Mouse (Mus musculus) MEL-GATA-1-ER (cell line): ENCODE measurements around the gene Aspscr1.
A peak's percentile ranks its signal among the peaks of the same experiment; 100 is the strongest.
"Not testable (repeated sequence)": the region's sequence is repeated elsewhere in the genome, so short reads cannot be mapped to it uniquely, and the experiment has no call there.

Experiments used
- DNase-seq: peaks from one replicate; pipeline ENCODE4 v3.0.0-alpha.2; 2012; ENCODE audit warnings: low read depth; ENCODE audit errors: extremely low read depth

The Aspscr1 gene

GRCm38 (mm10) chr11:120641869-120642268, 30.9 kb upstream of the Aspscr1 start:
- no peak for DNase-seq

DNA sequence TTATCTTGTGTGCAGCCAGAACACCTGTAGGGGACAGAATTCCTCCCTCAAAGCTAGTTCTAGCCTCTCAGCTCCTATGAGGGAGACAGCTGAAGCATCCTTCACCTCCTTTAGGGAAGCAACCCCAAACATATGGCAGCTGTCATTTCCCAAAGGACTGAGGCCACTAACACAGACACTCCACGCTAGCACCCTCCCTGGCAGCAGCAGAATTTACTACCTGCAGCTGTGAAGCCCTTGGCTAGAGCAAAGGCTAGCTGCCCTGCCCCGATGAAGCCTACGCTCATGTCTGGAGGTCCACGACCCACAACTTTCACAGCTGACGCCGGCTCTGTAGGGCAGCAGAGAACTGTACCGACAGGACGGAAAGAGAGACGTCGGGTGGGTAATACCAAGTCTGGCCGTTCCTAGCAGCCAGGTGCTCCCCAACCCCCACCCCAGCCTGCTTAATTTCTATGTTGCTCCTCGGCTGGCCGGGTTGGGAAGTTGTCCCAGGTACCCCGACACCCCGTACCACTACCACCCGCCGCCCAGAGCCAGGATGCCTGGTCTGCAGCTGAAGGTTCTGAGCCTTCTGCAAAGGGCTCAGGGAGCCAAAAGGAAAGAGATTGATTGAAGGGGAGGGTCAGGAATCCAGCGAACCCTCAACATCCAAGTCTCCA, 29.7 kb upstream of the Aspscr1 start:
- no peak for DNase-seq

GRCm38 (mm10) chr11:120643601-120643987, 29.2 kb upstream of the Aspscr1 start, which contains the start of gene Pycr1:
TSS of gene Pycr1 (minus strand) at chr11:120643769.
- DNase-seq, result peak; percentile 91

DNA sequence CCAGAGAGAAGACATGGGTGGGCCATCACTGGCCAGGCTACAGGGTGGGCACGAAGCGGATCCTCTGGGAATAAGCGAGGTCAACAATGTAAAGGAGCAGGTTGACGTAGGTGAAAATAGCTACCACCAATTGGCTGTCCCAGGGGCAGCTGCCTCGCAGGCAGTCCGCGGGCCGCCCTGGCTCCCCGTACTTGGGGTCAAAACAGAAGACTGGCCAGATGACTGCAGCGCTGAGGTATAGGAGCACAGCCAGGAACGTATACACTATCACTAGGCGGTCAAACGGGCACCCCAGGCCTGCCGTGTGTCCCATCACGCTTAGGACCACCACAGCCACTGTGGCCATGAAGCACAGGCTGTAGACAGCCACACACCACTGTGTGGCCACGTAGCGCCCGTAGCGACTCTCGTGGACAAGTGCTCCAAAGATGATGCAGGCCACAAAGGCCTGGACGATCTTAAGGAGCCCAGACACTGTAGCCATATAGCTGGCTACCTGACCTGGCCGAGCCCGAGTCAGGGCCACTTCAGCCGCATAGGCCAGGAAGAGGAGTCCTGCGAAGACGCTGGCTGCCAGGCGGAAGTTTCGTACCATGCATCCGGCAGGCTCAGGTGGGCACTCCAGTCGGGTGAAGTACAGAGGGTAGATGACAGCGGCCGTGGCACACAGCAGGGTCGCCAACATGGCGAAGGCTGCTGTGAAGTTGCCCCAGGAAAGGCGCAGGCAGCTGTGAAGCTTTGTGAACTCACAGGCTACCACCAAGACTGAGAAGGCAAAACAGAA, 25.5 kb upstream of the Aspscr1 start:
- DNase-seq, result no peak

DNA sequence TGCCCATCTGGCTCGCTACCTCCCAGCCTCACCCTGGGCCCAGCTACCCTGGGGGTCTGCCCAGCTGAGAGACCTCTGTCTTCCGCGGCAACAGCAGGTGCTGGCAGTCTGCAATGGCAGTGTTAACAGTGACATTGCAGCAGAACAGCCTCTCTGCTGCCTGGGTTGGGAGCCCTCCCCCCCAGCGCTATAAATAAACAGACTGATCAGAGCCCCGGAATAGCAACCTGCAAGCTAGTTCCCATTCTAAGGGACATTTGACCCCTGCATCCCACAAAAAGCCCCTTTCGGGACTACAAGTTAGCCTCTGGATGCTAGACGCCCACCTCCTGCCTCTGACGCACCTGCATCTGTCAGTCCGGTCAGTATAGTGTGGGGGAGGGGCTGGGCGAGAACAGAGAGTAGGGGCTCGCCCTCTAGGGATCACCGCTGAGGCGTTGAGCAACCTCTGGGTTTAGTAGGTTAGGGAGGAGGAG, 24.7 kb upstream of the Aspscr1 start, which contains the start of gene Myadml2:
Myadml2 (minus strand) TSS at position 158 of the 476 bp plus-strand sequence.
- DNase-seq, result no peak

DNA sequence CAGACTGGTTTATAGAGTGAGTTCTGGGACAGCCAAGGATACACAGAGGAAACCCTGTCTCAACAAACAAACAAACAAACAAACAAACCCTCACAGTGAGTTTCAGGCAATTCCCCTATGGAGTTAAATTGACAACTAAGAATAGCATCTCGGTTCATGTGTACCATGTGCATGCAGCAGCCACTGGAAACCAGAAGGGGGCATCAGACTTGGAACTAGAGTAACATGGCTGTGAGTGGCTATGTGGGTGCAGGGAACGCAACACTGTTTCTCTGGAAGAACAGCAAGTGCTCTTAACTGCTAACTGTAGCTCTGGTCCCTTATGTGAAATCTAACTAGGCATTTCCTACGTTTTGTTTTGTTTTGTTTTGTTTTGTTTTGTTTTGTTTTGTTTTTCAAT, 20.9 kb upstream of the Aspscr1 start:
- no peak for DNase-seq

GRCm38 (mm10) chr11:120654741-120655140, 18.0 kb upstream of the Aspscr1 start:
- no peak for DNase-seq

DNA sequence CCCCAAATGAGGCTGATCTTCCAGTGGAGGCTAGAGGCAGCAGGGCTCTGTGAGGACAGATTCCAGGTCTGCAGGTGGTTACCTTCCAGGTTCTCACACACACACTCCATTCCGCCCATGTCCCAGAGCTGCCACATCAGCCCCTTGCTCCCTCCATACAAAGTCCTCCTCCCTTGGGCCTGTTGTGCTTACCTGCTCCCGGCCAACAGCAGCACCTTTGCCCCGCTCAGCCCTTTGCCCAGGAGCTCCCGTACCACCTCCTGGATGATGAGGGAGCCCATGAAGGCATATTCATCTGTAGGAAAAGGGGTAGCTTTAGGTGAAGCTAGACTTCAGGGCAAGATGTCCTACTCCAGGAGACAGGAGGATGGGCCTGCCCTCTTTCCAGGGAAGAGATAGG, 15.5 kb upstream of the Aspscr1 start:
- no peak for DNase-seq

DNA sequence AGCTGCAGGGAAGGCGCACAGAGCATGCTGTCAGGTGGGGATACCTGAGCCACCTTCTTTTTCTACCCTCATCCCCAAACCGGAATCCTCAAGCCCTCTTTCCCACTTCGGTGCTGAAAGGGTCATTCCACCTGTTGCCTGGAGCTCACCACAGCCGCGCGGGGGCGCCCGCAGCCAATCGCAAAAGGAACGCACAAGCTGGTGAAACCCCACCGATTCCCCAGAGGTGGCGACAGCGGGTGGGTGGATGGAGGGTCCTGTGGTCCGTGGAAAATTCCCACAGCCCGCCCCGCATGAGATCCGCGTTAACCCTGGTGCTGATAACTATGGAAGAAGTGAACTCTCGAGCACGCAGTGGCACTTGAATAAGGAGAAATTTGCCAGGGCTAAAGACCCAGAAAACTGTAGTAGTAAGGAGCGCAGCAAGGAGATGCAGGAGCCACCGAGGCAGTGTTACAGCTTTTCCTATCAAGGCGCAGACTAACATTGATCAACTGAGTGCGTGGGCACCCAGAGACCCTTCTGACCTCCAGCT, 13.8 kb upstream of the Aspscr1 start:
- no peak for DNase-seq

GRCm38 (mm10) chr11:120659509-120660300, 13.1 kb upstream of the Aspscr1 start:
- DNase-seq, result no peak

DNA sequence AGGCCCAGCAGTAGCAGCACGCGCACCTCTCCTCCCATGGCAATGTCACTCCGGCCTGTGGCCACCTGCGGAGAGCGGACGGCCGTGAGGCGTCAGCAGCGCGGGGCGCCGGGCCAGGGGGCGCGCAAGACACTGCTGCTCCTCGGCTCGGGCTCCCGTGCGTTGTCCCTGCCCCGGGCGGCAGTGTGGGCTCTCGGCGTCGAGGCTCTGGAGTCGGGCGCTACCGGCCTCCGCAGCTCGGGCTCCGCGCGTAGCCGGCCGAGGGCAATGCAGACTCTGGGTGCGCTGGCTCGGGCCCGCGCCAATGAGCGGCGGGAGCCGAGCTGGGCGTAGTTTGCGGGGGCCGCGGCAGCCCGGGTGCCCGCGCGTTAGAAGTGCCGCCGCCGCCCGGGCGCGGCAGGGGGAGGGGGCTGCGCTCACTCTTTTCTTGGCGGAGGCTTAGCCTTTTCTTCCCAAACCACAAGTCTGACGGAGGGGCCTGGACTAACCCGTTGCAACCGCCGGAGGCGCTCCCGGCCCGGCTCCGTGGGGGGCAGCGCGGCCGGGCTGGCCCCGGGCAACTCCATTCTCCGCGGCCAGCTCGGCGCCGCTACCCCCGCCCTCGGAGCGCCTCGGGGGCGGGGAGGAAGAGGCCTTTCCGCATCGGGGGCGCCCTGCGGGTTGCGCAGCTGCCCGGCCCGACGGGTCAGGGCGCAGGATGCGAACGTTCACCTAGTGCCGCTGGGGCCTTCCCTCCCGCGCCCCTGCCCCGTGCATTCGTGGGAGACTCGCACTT, 12.3 kb upstream of the Aspscr1 start:
- DNase-seq, result no peak

- DNase-seq, result no peak
These were observed 11.7 kb upstream of the Aspscr1 start, which contains the start of gene Notum for GRCm38 (mm10) chr11:120661076-120661460. TSS of gene Notum (minus strand) at chr11:120661175.

DNA sequence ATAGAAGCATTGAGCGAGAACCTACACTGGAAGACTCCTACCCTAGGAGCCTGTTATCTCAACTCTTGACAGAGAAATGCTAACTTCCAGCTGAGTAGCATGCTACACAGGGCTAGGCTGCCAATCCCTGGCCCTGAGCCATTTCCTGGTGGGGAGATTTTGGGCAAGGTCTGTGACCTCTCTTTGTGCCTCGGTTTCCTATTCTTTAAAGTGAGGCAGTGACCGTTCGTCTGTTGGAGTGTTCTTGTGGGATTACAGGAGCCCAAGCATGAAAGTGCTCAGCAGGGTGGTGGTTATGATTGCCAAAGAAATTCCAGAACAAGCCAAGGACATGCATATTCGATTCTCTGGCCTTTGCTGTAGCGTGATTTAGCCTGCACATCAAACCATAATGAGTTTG, 10.0 kb upstream of the Aspscr1 start:
- DNase-seq, result no peak

- no peak for DNase-seq
These were observed 9.1 kb upstream of the Aspscr1 start for GRCm38 (mm10) chr11:120663714-120664113.

- no peak for DNase-seq
These were observed 7.4 kb upstream of the Aspscr1 start for GRCm38 (mm10) chr11:120665406-120665805.

DNA sequence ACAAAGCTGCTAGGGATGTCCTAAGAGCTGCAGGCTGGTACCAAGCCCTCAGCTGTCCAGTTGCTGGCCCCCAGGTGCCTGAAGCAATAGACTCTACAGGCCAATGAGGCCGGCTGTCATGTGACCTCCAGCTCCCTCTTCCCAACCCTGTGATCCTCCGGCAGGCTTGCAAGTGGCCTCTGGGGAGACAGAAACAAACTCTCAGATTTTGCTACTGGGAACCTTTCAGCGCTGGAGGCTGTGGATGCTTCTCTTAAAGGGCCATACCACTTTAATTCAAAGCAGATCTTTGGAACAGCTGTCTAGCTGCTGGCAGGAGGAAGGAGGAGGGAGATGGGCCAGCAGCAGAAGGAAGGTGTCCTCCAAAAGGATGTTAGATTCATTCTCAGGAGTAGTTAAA, 6.2 kb upstream of the Aspscr1 start:
- no peak for DNase-seq

DNA sequence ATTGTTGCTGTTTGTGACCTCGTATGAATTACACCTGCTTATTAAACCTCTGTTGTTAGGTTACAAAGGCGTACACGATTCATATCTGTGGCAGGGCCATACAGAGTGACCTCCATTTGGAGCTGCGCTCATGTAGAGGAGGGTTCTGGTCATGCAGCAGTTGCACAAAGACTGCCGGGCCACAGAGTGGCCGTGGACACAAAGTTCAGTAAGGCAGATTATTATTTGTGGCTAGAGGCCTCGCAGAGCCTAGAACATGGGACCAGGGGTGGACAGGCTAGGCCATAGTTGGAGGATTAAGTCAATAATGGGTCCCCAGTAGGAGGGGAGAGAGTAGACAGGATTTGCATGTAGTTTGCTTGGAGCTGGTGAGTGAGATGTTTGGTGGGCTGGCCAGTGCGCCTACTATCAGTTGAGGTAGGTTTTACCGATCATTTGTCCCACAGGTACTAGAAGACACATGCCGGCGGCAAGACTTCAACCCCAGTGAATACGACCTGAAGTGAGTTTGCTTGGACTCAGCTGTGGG, 885 bp downstream of the Aspscr1 start:
- no peak for DNase-seq

DNA sequence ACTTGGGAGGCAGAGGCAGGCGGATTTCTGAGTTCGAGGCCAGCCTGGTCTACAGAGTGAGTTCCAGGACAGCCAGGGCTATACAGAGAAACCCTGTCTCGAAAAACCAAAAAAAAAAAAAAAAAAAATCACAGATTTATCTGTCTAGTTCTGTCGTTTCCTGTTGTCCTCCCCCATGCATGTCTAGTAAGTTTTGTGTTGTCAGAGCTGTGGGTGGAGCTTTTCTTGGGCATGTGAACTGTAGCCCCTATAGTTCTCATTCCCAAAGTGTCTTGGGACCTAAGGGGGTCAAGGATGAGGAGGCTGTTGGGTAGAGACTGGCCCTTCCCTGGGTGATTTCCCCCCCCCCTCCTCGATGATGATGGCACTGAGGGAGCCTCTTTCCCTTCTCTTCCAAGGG, 3.1 kb downstream of the Aspscr1 start:
- not testable (repeated sequence) for DNase-seq

DNA sequence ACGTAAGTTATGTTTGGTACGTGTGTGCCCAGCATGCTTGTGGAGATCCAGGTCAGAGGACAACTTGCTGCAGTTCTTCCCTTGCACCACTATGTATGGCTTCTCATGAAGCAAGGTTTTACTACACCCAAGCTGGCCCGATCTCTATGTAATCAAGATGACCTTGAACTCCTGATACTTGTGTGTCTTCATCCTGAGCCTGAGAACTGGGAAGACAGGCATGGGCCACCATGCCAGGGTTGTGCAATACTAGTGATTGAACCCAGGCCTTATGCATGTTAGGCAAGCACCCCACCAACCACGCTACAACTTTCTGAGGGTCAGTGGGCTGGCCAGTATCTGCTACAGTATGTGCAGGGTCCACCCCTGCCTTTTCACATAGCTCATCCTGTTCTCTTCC, 4.2 kb downstream of the Aspscr1 start:
- DNase-seq, result no peak

- DNase-seq, result no peak
These were observed 7.1 kb downstream of the Aspscr1 start for GRCm38 (mm10) chr11:120679909-120680308.

- DNase-seq, result no peak
These were observed 9.9 kb downstream of the Aspscr1 start for GRCm38 (mm10) chr11:120682683-120683082.
